Mouse (Mus musculus): Measurements from ENCODE around the gene Twist2. TPM values are rescaled to one million over a fixed set of nuclear protein-coding genes. Genes with fewer than 3 reads are reported as not detected.

The Twist2 gene
- polyA plus RNA-seq, 1 experiment from 2014 or later = 59.4 TPM

GRCm38 (mm10) chr1:91866001-91866400 is 64.7 kb downstream of the Twist2 start:
- no peak for ATAC-seq (replicated peaks; ENCODE audit: insufficient number of reproducible peaks, low FRiP score, low TSS enrichment, low read depth)
- DNase-seq (ENCODE audit: low spot score) = no peak

GRCm38 (mm10) chr1:91871101-91871500 is 69.8 kb downstream of the Twist2 start:
- Histone ChIP-seq H3K9ac (replicated peaks; ENCODE audit: low read length) (no peak overlapping the region), H3K27ac (replicated peaks; ENCODE audit: low read depth, low read length) (no peak overlapping the region), H3K4me1 (ENCODE audit: control insufficient read depth, insufficient read depth, low read length) (peaks cover 4% of the 10 kb centered on the region), H3K9me3 (replicated peaks; ENCODE audit: control insufficient read depth, low read length) (no peaks in the 10 kb centered on the region), H3K4me2 (ENCODE audit: low read depth, low read length) (no peak overlapping the region), H3K36me3 (replicated peaks; ENCODE audit: control insufficient read depth, insufficient read depth, low read depth, low read length) (no peaks in the 10 kb centered on the region), H3K27me3 (ENCODE audit: control insufficient read depth, insufficient read depth, low read length) (no peaks in the 10 kb centered on the region), H3K4me3 (ENCODE audit: low read depth, low read length) (no peak overlapping the region)
- DNase-seq (ENCODE audit: low spot score) = no peak
- ATAC-seq (replicated peaks; ENCODE audit: insufficient number of reproducible peaks, low FRiP score, low TSS enrichment, low read depth) = no peak
- 43% methylated on average over 6 of the region's 6 CpGs for WGBS

More at GRCm38 (mm10) chr1:91866001-91866400, 64.7 kb downstream of the Twist2 start:
- Histone ChIP-seq H3K36me3 (replicated peaks; ENCODE audit: control insufficient read depth, insufficient read depth, low read depth, low read length) (no peaks in the 10 kb centered on the region), H3K9me3 (replicated peaks; ENCODE audit: control insufficient read depth, low read length) (no peaks in the 10 kb centered on the region), H3K4me1 (ENCODE audit: control insufficient read depth, insufficient read depth, low read length) (no peaks in the 10 kb centered on the region), H3K27me3 (ENCODE audit: control insufficient read depth, insufficient read depth, low read length) (no peaks in the 10 kb centered on the region), H3K4me3 (ENCODE audit: low read depth, low read length) (no peak overlapping the region), H3K27ac (replicated peaks; ENCODE audit: low read depth, low read length) (no peak overlapping the region), H3K4me2 (ENCODE audit: low read depth, low read length) (no peak overlapping the region), H3K9ac (replicated peaks; ENCODE audit: low read length) (no peak overlapping the region)
- WGBS = 71% methylated on average over 2 of the region's 2 CpGs

GRCm38 (mm10) chr1:91872388-91873059 is 71.3 kb downstream of the Twist2 start:
- H3K4me1 ChIP-seq (ENCODE audit: control insufficient read depth, insufficient read depth, low read length) = peaks cover 4% of the 10 kb centered on the region
- H3K9ac ChIP-seq (replicated peaks; ENCODE audit: low read length) = no peak overlapping the region
- WGBS = 44% methylated on average over 8 of the region's 8 CpGs
- no peak overlapping the region for H3K4me3 ChIP-seq (ENCODE audit: low read depth, low read length)
- H3K27me3 ChIP-seq (ENCODE audit: control insufficient read depth, insufficient read depth, low read length) = no peaks in the 10 kb centered on the region
- no peaks in the 10 kb centered on the region for H3K36me3 ChIP-seq (replicated peaks; ENCODE audit: control insufficient read depth, insufficient read depth, low read depth, low read length)
- no peaks in the 10 kb centered on the region for H3K9me3 ChIP-seq (replicated peaks; ENCODE audit: control insufficient read depth, low read length)
- no peak for ATAC-seq (replicated peaks; ENCODE audit: insufficient number of reproducible peaks, low FRiP score, low TSS enrichment, low read depth)
- no peak overlapping the region for H3K4me2 ChIP-seq (ENCODE audit: low read depth, low read length)
- DNase-seq (ENCODE audit: low spot score) = peak; percentile 13
- H3K27ac ChIP-seq (replicated peaks; ENCODE audit: low read depth, low read length) = no peak overlapping the region

GRCm38 (mm10) chr1:91873572-91874285 is 72.5 kb downstream of the Twist2 start:
- Histone ChIP-seq H3K4me3 (ENCODE audit: low read depth, low read length) (no peak overlapping the region), H3K4me2 (ENCODE audit: low read depth, low read length) (no peak overlapping the region), H3K27me3 (ENCODE audit: control insufficient read depth, insufficient read depth, low read length) (no peaks in the 10 kb centered on the region), H3K27ac (replicated peaks; ENCODE audit: low read depth, low read length) (no peak overlapping the region), H3K4me1 (ENCODE audit: control insufficient read depth, insufficient read depth, low read length) (peaks cover 4% of the 10 kb centered on the region), H3K36me3 (replicated peaks; ENCODE audit: control insufficient read depth, insufficient read depth, low read depth, low read length) (no peaks in the 10 kb centered on the region), H3K9ac (replicated peaks; ENCODE audit: low read length) (no peak overlapping the region), H3K9me3 (replicated peaks; ENCODE audit: control insufficient read depth, low read length) (no peaks in the 10 kb centered on the region)
- ATAC-seq (replicated peaks; ENCODE audit: insufficient number of reproducible peaks, low FRiP score, low TSS enrichment, low read depth) = no peak
- peak; percentile 6 for DNase-seq (ENCODE audit: low spot score)
- 47% methylated on average over 10 of the region's 10 CpGs for WGBS

- Histone ChIP-seq H3K27me3 (ENCODE audit: control insufficient read depth, insufficient read depth, low read length) (no peaks in the 10 kb centered on the region), H3K4me1 (ENCODE audit: control insufficient read depth, insufficient read depth, low read length) (peaks cover 4% of the 10 kb centered on the region), H3K9me3 (replicated peaks; ENCODE audit: control insufficient read depth, low read length) (no peaks in the 10 kb centered on the region), H3K4me3 (ENCODE audit: low read depth, low read length) (no peak overlapping the region), H3K4me2 (ENCODE audit: low read depth, low read length) (no peak overlapping the region), H3K36me3 (replicated peaks; ENCODE audit: control insufficient read depth, insufficient read depth, low read depth, low read length) (no peaks in the 10 kb centered on the region), H3K9ac (replicated peaks; ENCODE audit: low read length) (no peak overlapping the region), H3K27ac (replicated peaks; ENCODE audit: low read depth, low read length) (no peak overlapping the region)
- DNase-seq (ENCODE audit: low spot score) = peak; percentile 72
- no peak for ATAC-seq (replicated peaks; ENCODE audit: insufficient number of reproducible peaks, low FRiP score, low TSS enrichment, low read depth)
- WGBS = 28% methylated on average over 2 of the region's 2 CpGs
Measured at GRCm38 (mm10) chr1:91874633-91875032, 73.4 kb downstream of the Twist2 start.

- no peaks in the 10 kb centered on the region for H3K9me3 ChIP-seq (replicated peaks; ENCODE audit: control insufficient read depth, low read length)
- no peak for ATAC-seq (replicated peaks; ENCODE audit: insufficient number of reproducible peaks, low FRiP score, low TSS enrichment, low read depth)
- WGBS = 70% methylated on average over 7 of the region's 7 CpGs
- H3K4me1 ChIP-seq (ENCODE audit: control insufficient read depth, insufficient read depth, low read length) = peaks cover 4% of the 10 kb centered on the region
- H3K9ac ChIP-seq (replicated peaks; ENCODE audit: low read length) = no peak overlapping the region
- H3K4me3 ChIP-seq (ENCODE audit: low read depth, low read length) = no peak overlapping the region
- H3K27ac ChIP-seq (replicated peaks; ENCODE audit: low read depth, low read length) = no peak overlapping the region
- DNase-seq (ENCODE audit: low spot score) = no peak
- H3K27me3 ChIP-seq (ENCODE audit: control insufficient read depth, insufficient read depth, low read length) = no peaks in the 10 kb centered on the region
- no peaks in the 10 kb centered on the region for H3K36me3 ChIP-seq (replicated peaks; ENCODE audit: control insufficient read depth, insufficient read depth, low read depth, low read length)
- H3K4me2 ChIP-seq (ENCODE audit: low read depth, low read length) = no peak overlapping the region
Measured at GRCm38 (mm10) chr1:91875042-91875720, 73.9 kb downstream of the Twist2 start.

- no peak for ATAC-seq (replicated peaks; ENCODE audit: insufficient number of reproducible peaks, low FRiP score, low TSS enrichment, low read depth)
- 13% methylated on average over 5 of the region's 5 CpGs for WGBS
Measured at GRCm38 (mm10) chr1:91878696-91879095, 77.4 kb downstream of the Twist2 start.

GRCm38 (mm10) chr1:91880156-91880555 is 78.9 kb downstream of the Twist2 start:
- H3K9me3 ChIP-seq (replicated peaks; ENCODE audit: control insufficient read depth, low read length) = no peaks in the 10 kb centered on the region; the same call in 1 of the 2 replicates
- no peaks in the 10 kb centered on the region for H3K36me3 ChIP-seq (replicated peaks; ENCODE audit: control insufficient read depth, insufficient read depth, low read depth, low read length)
- DNase-seq (ENCODE audit: low spot score) (no peak), ATAC-seq (replicated peaks; ENCODE audit: insufficient number of reproducible peaks, low FRiP score, low TSS enrichment, low read depth) (no peak)
- H3K4me2 ChIP-seq (ENCODE audit: low read depth, low read length) = no peak overlapping the region
- no peak overlapping the region for H3K9ac ChIP-seq (replicated peaks; ENCODE audit: low read length)
- no peaks in the 10 kb centered on the region for H3K27me3 ChIP-seq (ENCODE audit: control insufficient read depth, insufficient read depth, low read length)
- H3K4me3 ChIP-seq (ENCODE audit: low read depth, low read length) = no peak overlapping the region
- H3K4me1 ChIP-seq (ENCODE audit: control insufficient read depth, insufficient read depth, low read length) = no peaks in the 10 kb centered on the region
- no peak overlapping the region for H3K27ac ChIP-seq (replicated peaks; ENCODE audit: low read depth, low read length)
- 87% methylated on average over 12 of the region's 12 CpGs for WGBS

More at GRCm38 (mm10) chr1:91878696-91879095, 77.4 kb downstream of the Twist2 start:
- H3K27me3 ChIP-seq (ENCODE audit: control insufficient read depth, insufficient read depth, low read length) = no peaks in the 10 kb centered on the region
- no peak overlapping the region for H3K4me3 ChIP-seq (ENCODE audit: low read depth, low read length)
- H3K4me1 ChIP-seq (ENCODE audit: control insufficient read depth, insufficient read depth, low read length) = no peaks in the 10 kb centered on the region
- no peak for DNase-seq (ENCODE audit: low spot score)
- no peak overlapping the region for H3K9ac ChIP-seq (replicated peaks; ENCODE audit: low read length)
- no peak overlapping the region for H3K27ac ChIP-seq (replicated peaks; ENCODE audit: low read depth, low read length)
- H3K36me3 ChIP-seq (replicated peaks; ENCODE audit: control insufficient read depth, insufficient read depth, low read depth, low read length) = no peaks in the 10 kb centered on the region
- H3K9me3 ChIP-seq (replicated peaks; ENCODE audit: control insufficient read depth, low read length) = no peaks in the 10 kb centered on the region; the same call in 1 of the 2 replicates
- H3K4me2 ChIP-seq (ENCODE audit: low read depth, low read length) = no peak overlapping the region
